Mouse (Mus musculus): ENCODE measurements around the gene Nr3c2.

GRCm38 (mm10) chr8:77055492-77056021 is 156.3 kb downstream of the Nr3c2 start:
- TF ChIP-seq CTCF (IDR thresholded peaks at IDR 0.05; ENCODE audit: low read depth, low read length) (no peak), POLR2A (IDR thresholded peaks at IDR 0.05; ENCODE audit: borderline replicate concordance, low read depth, low read length) (no peak)
